Mouse (Mus musculus) cortical plate, adult 2 months (tissue): ENCODE measurements around the gene Glce.

Experiments used
- CTCF ChIP-seq: fragments of 200-500 bp; IDR thresholded peaks from 2 replicates; pipeline ENCODE4 v1.5.1; 2011; ENCODE audit warnings: mild to moderate bottlenecking, control low read depth, low read length; ENCODE audit not compliant: insufficient read depth; ENCODE audit errors: extremely low read depth
- POLR2A ChIP-seq: fragments of 200-500 bp; IDR thresholded peaks from 2 replicates; pipeline ENCODE4 v1.6.1; 2011; ENCODE audit warnings: mild to moderate bottlenecking, low read length, control low read depth; ENCODE audit not compliant: insufficient read depth; ENCODE audit errors: extremely low read depth

DNA sequence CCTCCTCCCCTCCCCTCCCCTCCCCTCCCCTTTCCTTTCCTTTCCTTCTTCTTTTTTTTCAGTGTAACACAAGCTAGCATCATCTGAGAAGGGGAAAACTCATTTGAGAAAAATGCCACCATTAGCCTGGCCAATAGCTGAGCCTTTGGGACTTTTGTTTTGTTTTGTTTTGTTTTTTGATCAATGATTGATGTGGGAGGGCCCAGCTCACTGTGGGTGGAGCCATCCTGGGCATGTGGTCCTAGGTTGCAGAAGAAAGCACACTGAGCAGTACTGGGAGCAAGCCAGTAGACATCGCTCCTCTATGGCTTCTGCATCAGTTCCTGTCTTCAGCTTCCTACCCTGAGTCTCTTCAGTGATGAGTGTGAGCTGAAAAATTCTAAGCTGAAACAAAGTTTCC lies 86.6 kb downstream of the Glce start:
- no peak for TF ChIP-seq POLR2A
- TF ChIP-seq CTCF, result no peak
